Mouse (Mus musculus) CH12.LX (cell line): Measurements from ENCODE around the gene Ubfd1.

Source experiments
- CHD1 ChIP-seq: IDR thresholded peaks from 2 replicates; pipeline ENCODE4 v1.6.1; 2012; ENCODE audit warnings: low read depth, low read length, improper control_type of control experiment, inconsistent platforms
- CTCF ChIP-seq, 2 experiments: IDR thresholded peaks in 1 of 2; conservative IDR thresholded peaks in 1 of 2; 2 replicates each; pipeline ENCODE4 v1.5.1; 2011 to 2012; ENCODE audit warnings: low read depth in 2 of 2, low read length in 2 of 2, improper control_type of control experiment in 1 of 2, inconsistent platforms in 1 of 2, mild to moderate bottlenecking in 1 of 2, moderate library complexity in 1 of 2
- ETS1 ChIP-seq: conservative IDR thresholded peaks from 2 replicates; pipeline ENCODE4 v1.6.1; 2012; ENCODE audit warnings: low read depth, mild to moderate bottlenecking, inconsistent platforms, low read length, improper control_type of control experiment, moderate library complexity
- IRF4 ChIP-seq: IDR thresholded peaks from 2 replicates; pipeline ENCODE4 v1.6.1; 2014; ENCODE audit warnings: low read depth, mild to moderate bottlenecking, inconsistent platforms, low read length, improper control_type of control experiment
- MAFK ChIP-seq: IDR thresholded peaks from 2 replicates; pipeline ENCODE4 v1.6.1; 2011; ENCODE audit warnings: low read length, improper control_type of control experiment; ENCODE audit not compliant: insufficient replicate concordance
- MAZ ChIP-seq: IDR thresholded peaks from 2 replicates; pipeline ENCODE4 v1.6.1; 2012; ENCODE audit warnings: low read depth, mild to moderate bottlenecking, inconsistent platforms, low read length, improper control_type of control experiment, moderate library complexity
- MEF2A ChIP-seq: IDR thresholded peaks from 2 replicates; pipeline ENCODE4 v1.6.1; 2014; ENCODE audit warnings: low read depth, mild to moderate bottlenecking, inconsistent platforms, low read length, improper control_type of control experiment, borderline replicate concordance
- MYC ChIP-seq: IDR thresholded peaks from 2 replicates; pipeline ENCODE4 v1.6.1; 2011; ENCODE audit warnings: low read depth, mild to moderate bottlenecking, improper control_type of control experiment, low read length
- POLR2AphosphoS2 ChIP-seq: IDR thresholded peaks from 2 replicates; pipeline ENCODE4 v1.6.1; 2011; ENCODE audit warnings: low read depth, low read length, improper control_type of control experiment
- RCOR1 ChIP-seq: conservative IDR thresholded peaks from 2 replicates; pipeline ENCODE4 v1.6.1; 2012; ENCODE audit warnings: low read depth, mild to moderate bottlenecking, inconsistent platforms, low read length, improper control_type of control experiment
- TBP ChIP-seq: conservative IDR thresholded peaks from 2 replicates; pipeline ENCODE4 v1.6.1; 2011; ENCODE audit warnings: low read depth, low read length, improper control_type of control experiment
- UBTF ChIP-seq: IDR thresholded peaks from 2 replicates; pipeline ENCODE4 v1.6.1; 2012; ENCODE audit warnings: low read depth, mild to moderate bottlenecking, inconsistent platforms, low read length, improper control_type of control experiment, moderate library complexity
- ZNF384 ChIP-seq: IDR thresholded peaks from 2 replicates; pipeline ENCODE4 v1.6.1; 2012; ENCODE audit warnings: low read depth, low read length, improper control_type of control experiment, inconsistent platforms

DNA sequence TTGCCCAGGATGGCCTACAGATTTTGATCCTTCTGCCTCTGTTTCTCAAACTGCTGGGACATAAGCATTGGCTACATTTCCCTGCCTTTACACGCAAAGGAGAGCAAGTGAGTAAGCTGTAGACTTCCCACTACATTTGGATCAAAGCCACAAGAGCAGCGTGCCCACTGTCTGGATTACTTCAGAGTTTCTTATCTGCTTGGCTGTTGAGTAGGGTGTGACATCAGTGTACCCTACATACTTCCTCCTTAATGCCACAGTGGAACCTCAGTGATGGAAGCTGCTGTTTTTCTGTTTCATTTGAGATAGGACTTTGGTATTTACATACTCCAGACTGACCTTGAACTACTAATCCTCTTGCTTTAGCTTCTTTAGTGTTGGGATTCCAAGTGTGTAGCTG, 20.2 kb upstream of the Ubfd1 start:
- no peak for TF ChIP-seq MYC
- no peak for TF ChIP-seq POLR2AphosphoS2
- no peak for TF ChIP-seq UBTF
- no peak for TF ChIP-seq ETS1
- no peak for TF ChIP-seq MAZ
- no peak for TF ChIP-seq RCOR1
- no peak for TF ChIP-seq CTCF (conservative IDR thresholded peaks at IDR 0.05 in 1 of 2, IDR thresholded peaks at IDR 0.05 in 1 of 2; ENCODE audit: low read depth in 2 of 2, low read length in 2 of 2)
- TF ChIP-seq ZNF384, result no peak
- no peak for TF ChIP-seq CHD1
- TF ChIP-seq MAFK, result no peak
- no peak for TF ChIP-seq TBP
- no peak for TF ChIP-seq MEF2A
- TF ChIP-seq IRF4, result no peak
